Mouse (Mus musculus): ENCODE data around the gene Plppr2. TPM values are rescaled to one million over a fixed set of nuclear protein-coding genes. Genes with fewer than 3 reads are reported as not detected.

The Plppr2 gene
- total and polyA plus RNA-seq, 3 experiments, result not detected

GRCm38 (mm10) chr9:21923490-21924098 is 13.2 kb upstream of the Plppr2 start:
- Histone ChIP-seq H3K4me1 (ENCODE audit: control insufficient read depth in 1 of 2, insufficient read depth in 2 of 2) (peaks cover 5 to 11% of the 10 kb centered on the region in 2 experiments; a peak in 2 of 4 replicates), H3K27me3 (replicated peaks) (peaks cover 27% of the 10 kb centered on the region), H3K4me2 (ENCODE audit: insufficient read depth, low read depth, poor library complexity, severe bottlenecking) (no peak overlapping the region), H3K36me3 (replicated peaks in 1 of 2; ENCODE audit: control insufficient read depth in 1 of 2, insufficient read depth in 1 of 2, low read length in 1 of 2) (no peaks in the 10 kb centered on the region), H3K27ac (ENCODE audit: insufficient read depth, low read depth) (no peak overlapping the region), H3K9me3 (replicated peaks; ENCODE audit: low read length) (no peaks in the 10 kb centered on the region), H3K9ac (ENCODE audit: insufficient read depth, low read depth) (no peak overlapping the region), H3K79me2 (replicated peaks; ENCODE audit: control insufficient read depth, extremely low read depth, insufficient read depth, poor library complexity, severe bottlenecking) (no peaks in the 10 kb centered on the region), H3K4me3 (replicated peaks in 1 of 3; ENCODE audit: low read depth in 2 of 3, low read length in 2 of 3, poor library complexity in 1 of 3) (no peak overlapping the region)
- no peak for DNase-seq (ENCODE audit: extremely low read depth)
- dilution Hi-C loops (cut with MboI; ENCODE audit: extremely low pct_ligation_motif_present, extremely low pct_unique_long_range_greater_than_20kb, low sequenced_read_pairs) (no loop called here), in situ Hi-C loops (cut with MboI; ENCODE audit: low pct_ligation_motif_present, low pct_unique_long_range_greater_than_20kb, low sequenced_read_pairs) (no loop called here)
- TF ChIP-seq RCOR1 (conservative IDR thresholded peaks at IDR 0.05; ENCODE audit: low read depth, low read length) (no peak), JUN (IDR thresholded peaks at IDR 0.05; ENCODE audit: insufficient read depth, low read depth, low read length) (no peak), BHLHE40 (IDR thresholded peaks at IDR 0.05; ENCODE audit: low read depth, low read length) (no peak), SMC3 (IDR thresholded peaks at IDR 0.05; ENCODE audit: low read depth, low read length) (no peak), TBP (conservative IDR thresholded peaks at IDR 0.05; ENCODE audit: low read depth, low read length) (no peak), POLR2AphosphoS2 (IDR thresholded peaks at IDR 0.05; ENCODE audit: low read depth, low read length) (no peak), ZMIZ1 (IDR thresholded peaks at IDR 0.05; ENCODE audit: low read depth, low read length) (no peak), USF2 (conservative IDR thresholded peaks at IDR 0.05; ENCODE audit: low read depth, low read length) (no peak), NELFE (IDR thresholded peaks at IDR 0.05; ENCODE audit: low read depth, low read length) (no peak), PAX5 (IDR thresholded peaks at IDR 0.05; ENCODE audit: low read length) (no peak), MEF2A (IDR thresholded peaks at IDR 0.05; ENCODE audit: borderline replicate concordance, low read depth, low read length) (no peak), IRF4 (IDR thresholded peaks at IDR 0.05; ENCODE audit: low read depth, low read length) (no peak), TCF12 (IDR thresholded peaks at IDR 0.05; ENCODE audit: low read depth, low read length) (no peak), UBTF (IDR thresholded peaks at IDR 0.05; ENCODE audit: low read depth, low read length) (no peak), RAD21 (IDR thresholded peaks at IDR 0.05; ENCODE audit: low read depth, low read length) (no peak), NRF1 (IDR thresholded peaks at IDR 0.05; ENCODE audit: low read depth, low read length) (no peak), KAT2A (IDR thresholded peaks at IDR 0.05; ENCODE audit: insufficient replicate concordance, low read length) (no peak), MYC (IDR thresholded peaks at IDR 0.05; ENCODE audit: low read depth, low read length) (no peak)

- Histone ChIP-seq H3K9me3 (replicated peaks; ENCODE audit: low read length) (no peaks in the 10 kb centered on the region), H3K79me2 (replicated peaks; ENCODE audit: control insufficient read depth, extremely low read depth, insufficient read depth, poor library complexity, severe bottlenecking) (no peaks in the 10 kb centered on the region), H3K4me1 (ENCODE audit: control insufficient read depth in 1 of 2, insufficient read depth in 2 of 2) (peaks cover 4 to 11% of the 10 kb centered on the region in 2 experiments; a peak in 2 of 4 replicates), H3K4me3 (replicated peaks in 1 of 3; ENCODE audit: low read depth in 2 of 3, low read length in 2 of 3, poor library complexity in 1 of 3) (no peak overlapping the region), H3K27ac (ENCODE audit: insufficient read depth, low read depth) (no peak overlapping the region), H3K36me3 (replicated peaks in 1 of 2; ENCODE audit: control insufficient read depth in 1 of 2, insufficient read depth in 1 of 2, low read length in 1 of 2) (no peaks in the 10 kb centered on the region), H3K27me3 (replicated peaks) (peaks cover 32% of the 10 kb centered on the region), H3K4me2 (ENCODE audit: insufficient read depth, low read depth, poor library complexity, severe bottlenecking) (no peak overlapping the region), H3K9ac (ENCODE audit: insufficient read depth, low read depth) (no peak overlapping the region)
- in situ Hi-C loops (cut with MboI; ENCODE audit: low pct_ligation_motif_present, low pct_unique_long_range_greater_than_20kb, low sequenced_read_pairs) (no loop called here), dilution Hi-C loops (cut with MboI; ENCODE audit: extremely low pct_ligation_motif_present, extremely low pct_unique_long_range_greater_than_20kb, low sequenced_read_pairs) (no loop called here)
- no peak for DNase-seq (ENCODE audit: extremely low read depth)
- TF ChIP-seq ZNF384 (IDR thresholded peaks at IDR 0.05; ENCODE audit: low read depth, low read length) (no peak), GABPA (IDR thresholded peaks at IDR 0.05; ENCODE audit: insufficient replicate concordance, low read depth, low read length) (no peak), MAZ (IDR thresholded peaks at IDR 0.05; ENCODE audit: low read depth, low read length) (no peak), PAX5 (IDR thresholded peaks at IDR 0.05; ENCODE audit: low read length) (no peak), ZMIZ1 (IDR thresholded peaks at IDR 0.05; ENCODE audit: low read depth, low read length) (no peak), HCFC1 (IDR thresholded peaks at IDR 0.05; ENCODE audit: low read depth, low read length) (no peak), E2F4 (IDR thresholded peaks at IDR 0.05; ENCODE audit: insufficient replicate concordance, low read depth, low read length) (no peak), POLR2AphosphoS2 (IDR thresholded peaks at IDR 0.05; ENCODE audit: low read depth, low read length) (no peak), CHD2 (IDR thresholded peaks at IDR 0.05; ENCODE audit: low read length) (no peak), EP300 (IDR thresholded peaks at IDR 0.05; ENCODE audit: low read length) (no peak)
Observed at GRCm38 (mm10) chr9:21924099-21924493, 12.7 kb upstream of the Plppr2 start.

All from CH12.LX (cell line).